Mouse (Mus musculus): ENCODE results near the gene Ssxb2.
"Not testable (repeated sequence)": the region's sequence is repeated elsewhere in the genome, so short reads cannot be mapped to it uniquely, and the experiment has no call there.

The Ssxb2 gene

GRCm38 (mm10) chrX:8461626-8462025, at the start of gene Ssxb2:
TSS of gene Ssxb2 (minus strand) at chrX:8461726.
- DNase-seq (ENCODE audit: low spot score): not testable (repeated sequence)

DNA sequence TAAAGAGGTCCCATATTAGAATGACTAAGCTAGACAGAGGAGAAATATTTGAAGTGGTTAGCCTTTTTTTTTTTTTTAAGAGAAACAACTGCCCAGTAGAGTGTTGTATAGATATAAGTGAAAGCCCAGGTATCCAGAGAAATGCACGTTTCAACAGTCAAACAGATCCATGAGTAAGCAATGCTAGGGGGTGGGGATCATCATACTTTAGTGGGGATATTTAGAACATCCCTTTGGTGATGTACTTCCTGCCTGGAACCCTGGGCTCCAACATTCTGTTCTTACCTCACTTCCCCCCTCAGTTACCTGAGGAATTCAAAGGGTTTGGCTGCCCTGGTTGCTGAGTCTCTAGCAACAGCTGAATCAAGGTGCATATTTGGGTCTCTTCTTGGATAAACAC, 48.5 kb downstream of the Ssxb2 start, which contains the start of gene Ssxb1:
TSS of gene Ssxb1 (plus strand) at position 301 of the 400 bp plus-strand sequence.
- DNase-seq (ENCODE audit: low spot score): not testable (repeated sequence)
